Mouse (Mus musculus) fat pad, adult 2 months (tissue): Measurements from ENCODE around the gene Nkpd1.

Experiments
- DNase-seq: peaks from one replicate; pipeline ENCODE4 v3.0.0-alpha.2; 2011; ENCODE audit warnings: low read depth, low spot score; ENCODE audit errors: extremely low read depth

Nkpd1 gene

GRCm38 (mm10) chr7:19517652-19518365, at the start of gene Nkpd1:
Gene Nkpd1, plus strand, starts transcription at chr7:19517838.
- DNase-seq: no peak

- DNase-seq: no peak
Observed at GRCm38 (mm10) chr7:19468279-19468678, 49.4 kb upstream of the Nkpd1 start.

GRCm38 (mm10) chr7:19469404-19469803, 48.2 kb upstream of the Nkpd1 start:
- no peak for DNase-seq

- DNase-seq: no peak
Observed at GRCm38 (mm10) chr7:19470308-19470707, 47.3 kb upstream of the Nkpd1 start.

- no peak for DNase-seq
Observed at GRCm38 (mm10) chr7:19472403-19472802, 45.2 kb upstream of the Nkpd1 start.

GRCm38 (mm10) chr7:19473875-19474443, 43.7 kb upstream of the Nkpd1 start:
- DNase-seq: no peak

GRCm38 (mm10) chr7:19477084-19477483, 40.6 kb upstream of the Nkpd1 start:
- DNase-seq: no peak

- DNase-seq: no peak
Observed at GRCm38 (mm10) chr7:19477624-19478384, 39.8 kb upstream of the Nkpd1 start.

GRCm38 (mm10) chr7:19483281-19483680, 34.4 kb upstream of the Nkpd1 start:
- DNase-seq: no peak

GRCm38 (mm10) chr7:19485488-19485887, 32.1 kb upstream of the Nkpd1 start:
- DNase-seq: no peak

- DNase-seq: no peak
Observed at GRCm38 (mm10) chr7:19486549-19486948, 31.1 kb upstream of the Nkpd1 start.

- DNase-seq: no peak
Observed at GRCm38 (mm10) chr7:19489525-19489924, 28.1 kb upstream of the Nkpd1 start.

GRCm38 (mm10) chr7:19491731-19492130, 25.9 kb upstream of the Nkpd1 start:
- no peak for DNase-seq

- no peak for DNase-seq
Observed at GRCm38 (mm10) chr7:19494751-19495474, 22.7 kb upstream of the Nkpd1 start.

- DNase-seq: no peak
Observed at GRCm38 (mm10) chr7:19495521-19496213, 22.0 kb upstream of the Nkpd1 start.

- no peak for DNase-seq
Observed at GRCm38 (mm10) chr7:19496214-19496555, 21.5 kb upstream of the Nkpd1 start.

GRCm38 (mm10) chr7:19498326-19498725, 19.3 kb upstream of the Nkpd1 start:
- no peak for DNase-seq

- DNase-seq: no peak
Observed at GRCm38 (mm10) chr7:19500420-19501363, 16.9 kb upstream of the Nkpd1 start.

GRCm38 (mm10) chr7:19501658-19502057, 16.0 kb upstream of the Nkpd1 start:
- no peak for DNase-seq
